Mouse (Mus musculus): ENCODE measurements around the gene Ddit4l. TPM values are rescaled to one million over a fixed set of nuclear protein-coding genes. Genes with fewer than 3 reads are reported as not detected.
"Not testable (repeated sequence)": the region's sequence is repeated elsewhere in the genome, so short reads cannot be mapped to it uniquely, and the experiment has no call there.

Gene Ddit4l
- polyA plus RNA-seq, 1 experiment, result 0.20 TPM

DNA sequence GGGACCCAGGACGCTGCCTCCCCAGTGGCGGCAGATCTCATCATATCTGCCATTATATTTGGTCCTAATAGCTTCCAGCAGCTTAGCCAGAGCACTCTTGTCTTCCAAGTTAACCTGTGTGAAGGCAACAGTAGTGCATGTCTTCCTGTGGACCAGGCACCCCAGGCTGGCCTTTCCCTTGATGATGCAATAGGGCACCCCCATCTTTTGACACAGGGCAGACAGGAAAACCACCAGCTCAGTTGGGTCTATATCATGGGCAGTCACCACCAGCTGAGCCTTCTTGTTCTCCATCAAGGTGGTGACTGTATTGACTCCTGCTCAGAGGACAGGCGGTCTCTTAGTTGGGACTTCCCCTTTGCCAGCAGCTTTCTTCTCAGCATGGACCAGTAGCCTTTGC is 22.7 kb downstream of the Ddit4l start:
- Histone ChIP-seq H3K27ac (ENCODE audit: insufficient read depth, low read depth, low read length) (no peak overlapping the region), H3K4me1 (ENCODE audit: control insufficient read depth, insufficient read depth, low read length) (no peaks in the 10 kb centered on the region), H3K4me3 (ENCODE audit: insufficient read depth, low read length) (no peak overlapping the region)
- TF ChIP-seq CTCF (IDR thresholded peaks at IDR 0.05; ENCODE audit: low read depth, low read length) (no peak), POLR2A (IDR thresholded peaks at IDR 0.05; ENCODE audit: borderline replicate concordance, low read depth, low read length) (no peak)

DNA sequence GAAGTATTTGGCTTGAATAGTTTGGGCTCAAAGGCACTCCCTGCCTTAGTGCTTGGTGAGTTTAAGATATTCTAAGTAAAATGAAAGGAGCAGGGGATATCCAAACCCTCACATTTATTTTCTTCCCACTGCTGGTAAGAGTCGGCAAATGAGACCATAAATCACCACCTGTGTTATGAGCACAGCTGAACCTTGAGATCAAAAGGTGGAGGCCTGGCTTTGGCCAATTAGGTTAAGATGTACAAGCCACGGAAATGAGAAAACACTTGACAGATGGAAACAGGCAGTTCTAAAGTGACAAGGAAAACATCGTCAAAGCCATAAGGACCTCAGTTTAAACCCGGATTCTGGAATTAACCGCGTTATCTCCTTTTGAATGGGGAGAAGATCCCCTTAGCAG is 23.5 kb downstream of the Ddit4l start:
- TF ChIP-seq CTCF (IDR thresholded peaks at IDR 0.05; ENCODE audit: low read depth, low read length) (no peak), POLR2A (IDR thresholded peaks at IDR 0.05; ENCODE audit: borderline replicate concordance, low read depth, low read length) (no peak)
- no peak overlapping the region for H3K27ac ChIP-seq (ENCODE audit: insufficient read depth, low read depth, low read length)
- H3K4me3 ChIP-seq (ENCODE audit: insufficient read depth, low read length), result no peak overlapping the region
- H3K4me1 ChIP-seq (ENCODE audit: control insufficient read depth, insufficient read depth, low read length), result no peaks in the 10 kb centered on the region

DNA sequence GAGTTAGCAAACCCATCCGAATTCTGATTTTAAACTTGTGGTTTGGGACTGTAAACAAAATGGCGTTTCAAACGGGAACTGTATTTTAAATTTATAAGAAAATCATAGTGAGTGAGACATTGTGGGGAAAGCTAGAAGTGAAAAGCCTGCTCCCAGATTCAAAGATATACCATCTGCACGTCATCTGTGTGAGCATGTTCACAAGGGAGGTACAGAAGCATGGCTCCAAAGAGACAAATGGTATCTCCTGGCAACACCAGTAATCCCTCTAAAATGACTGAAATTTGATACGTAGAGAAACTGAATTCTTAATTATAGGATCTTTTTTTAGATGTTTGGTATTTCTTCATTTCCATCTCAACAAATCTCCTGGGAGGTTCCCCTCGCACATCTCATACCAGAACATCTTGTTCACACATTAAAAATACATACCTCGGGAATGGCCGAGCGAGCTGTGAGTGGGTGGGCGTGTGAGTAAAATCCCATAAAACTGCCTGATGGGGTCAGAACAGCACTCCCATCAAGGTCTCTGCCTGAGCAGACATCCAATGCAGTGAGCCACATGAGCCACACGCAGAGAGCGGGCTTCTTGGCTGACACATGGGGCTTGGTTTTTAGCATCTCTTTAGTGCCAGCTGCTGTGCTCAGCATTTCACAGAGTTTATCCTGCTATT is 26.2 kb downstream of the Ddit4l start:
- Histone ChIP-seq H3K4me1 (ENCODE audit: control insufficient read depth, insufficient read depth, low read length) (no peaks in the 10 kb centered on the region), H3K4me3 (ENCODE audit: insufficient read depth, low read length) (no peak overlapping the region), H3K27ac (ENCODE audit: insufficient read depth, low read depth, low read length) (no peak overlapping the region)
- TF ChIP-seq CTCF (IDR thresholded peaks at IDR 0.05; ENCODE audit: low read depth, low read length) (no peak), POLR2A (IDR thresholded peaks at IDR 0.05; ENCODE audit: borderline replicate concordance, low read depth, low read length) (no peak)

DNA sequence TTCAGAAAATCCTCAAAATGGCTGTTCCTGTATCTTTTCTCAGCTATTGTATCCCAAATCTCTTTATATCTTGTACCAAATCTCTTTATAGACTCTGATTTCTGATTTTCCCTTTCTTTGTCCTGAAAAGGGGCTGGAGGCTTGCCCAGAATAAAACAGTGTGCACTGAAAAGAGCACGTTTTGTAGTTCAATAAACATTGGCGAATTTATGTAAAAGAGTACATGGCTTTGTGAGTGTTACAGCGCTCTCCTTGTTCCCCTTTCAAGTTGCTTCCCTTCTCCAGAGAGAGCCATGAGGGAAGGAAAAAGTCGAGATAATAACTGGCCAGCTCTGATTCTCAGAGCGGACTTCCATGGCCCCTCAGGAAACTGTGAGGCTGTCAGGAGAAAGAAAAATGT is 27.7 kb downstream of the Ddit4l start:
- Histone ChIP-seq H3K4me3 (ENCODE audit: insufficient read depth, low read length) (no peak overlapping the region), H3K4me1 (ENCODE audit: control insufficient read depth, insufficient read depth, low read length) (no peaks in the 10 kb centered on the region), H3K27ac (ENCODE audit: insufficient read depth, low read depth, low read length) (no peak overlapping the region)
- TF ChIP-seq CTCF (IDR thresholded peaks at IDR 0.05; ENCODE audit: low read depth, low read length) (no peak), POLR2A (IDR thresholded peaks at IDR 0.05; ENCODE audit: borderline replicate concordance, low read depth, low read length) (no peak)

DNA sequence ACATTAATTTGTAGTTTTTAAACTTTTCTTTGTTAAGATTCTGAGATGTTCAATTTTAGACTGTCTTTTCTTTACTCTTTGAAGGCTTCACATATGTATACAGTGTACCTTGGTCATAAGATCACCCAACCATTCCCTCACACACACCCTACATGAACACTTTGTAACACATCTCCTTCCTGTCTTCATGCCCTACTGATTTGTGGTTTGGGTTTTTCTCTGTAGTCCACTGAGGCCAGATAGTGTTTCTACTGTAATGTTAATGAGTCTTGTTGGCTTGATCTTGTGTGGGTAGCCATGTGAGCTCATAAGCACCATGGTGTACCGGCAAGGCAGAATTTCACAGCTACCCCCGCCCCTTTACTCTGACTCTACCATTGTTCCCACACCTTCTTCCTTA is 31.4 kb downstream of the Ddit4l start:
- no peaks in the 10 kb centered on the region for H3K4me1 ChIP-seq (ENCODE audit: control insufficient read depth, insufficient read depth, low read length)
- H3K4me3 ChIP-seq (ENCODE audit: insufficient read depth, low read length), result no peak overlapping the region
- no peak overlapping the region for H3K27ac ChIP-seq (ENCODE audit: insufficient read depth, low read depth, low read length)
- no peak for TF ChIP-seq CTCF (IDR thresholded peaks at IDR 0.05; ENCODE audit: low read depth, low read length)
- no peak for TF ChIP-seq POLR2A (IDR thresholded peaks at IDR 0.05; ENCODE audit: borderline replicate concordance, low read depth, low read length)

DNA sequence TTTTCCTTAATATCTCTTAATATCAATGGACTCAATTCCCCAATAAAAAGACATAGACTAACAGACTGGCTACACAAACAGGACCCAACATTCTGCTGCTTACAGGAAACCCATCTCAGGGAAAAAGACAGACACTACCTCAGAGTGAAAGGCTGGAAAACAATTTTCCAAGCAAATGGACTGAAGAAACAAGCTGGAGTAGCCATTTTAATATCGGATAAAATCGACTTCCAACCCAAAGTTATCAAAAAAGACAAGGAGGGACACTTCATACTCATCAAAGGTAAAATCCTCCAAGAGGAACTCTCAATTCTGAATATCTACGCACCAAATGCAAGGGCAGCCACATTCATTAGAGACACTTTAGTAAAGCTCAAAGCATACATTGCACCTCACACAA is 49.8 kb downstream of the Ddit4l start, which contains the start of gene Gm21962:
Gm21962 (plus strand) TSS at position 301 of the 400 bp plus-strand sequence.
- H3K4me3 ChIP-seq (ENCODE audit: insufficient read depth, low read length); H3K27ac ChIP-seq (ENCODE audit: insufficient read depth, low read depth, low read length); H3K4me1 ChIP-seq (ENCODE audit: control insufficient read depth, insufficient read depth, low read length): not testable (repeated sequence)

Other genes starting within 250 kb of the Ddit4l start
- gene Gm21962, start 49.9 kb downstream of the Ddit4l start, polyA plus RNA-seq (2012; ENCODE audit: insufficient read depth, insufficient read length, missing spikeins), result not detected in 2 replicates
- 619 and 702 TPM in 2 replicates for gene H2afz, start 242.9 kb downstream of the Ddit4l start, polyA plus RNA-seq (2012; ENCODE audit: insufficient read depth, insufficient read length, missing spikeins)
- gene Dnajb14, start 246.1 kb downstream of the Ddit4l start, polyA plus RNA-seq (2012; ENCODE audit: insufficient read depth, insufficient read length, missing spikeins), result 55.8 and 62.7 TPM in 2 replicates

Data from bone marrow macrophage, adult 2 months (primary cell).